Mouse (Mus musculus): Measurements from ENCODE around the gene Pdik1l. TPM values are rescaled to one million over a fixed set of nuclear protein-coding genes. Genes with fewer than 3 reads are reported as not detected.
A peak's percentile ranks its signal among the peaks of the same experiment; 100 is the strongest.
"Not testable (repeated sequence)": the region's sequence is repeated elsewhere in the genome, so short reads cannot be mapped to it uniquely, and the experiment has no call there.

Gene Pdik1l
- total and polyA plus RNA-seq, 2 experiments from 2014 or later, result 9.4 to 31.0 TPM

DNA sequence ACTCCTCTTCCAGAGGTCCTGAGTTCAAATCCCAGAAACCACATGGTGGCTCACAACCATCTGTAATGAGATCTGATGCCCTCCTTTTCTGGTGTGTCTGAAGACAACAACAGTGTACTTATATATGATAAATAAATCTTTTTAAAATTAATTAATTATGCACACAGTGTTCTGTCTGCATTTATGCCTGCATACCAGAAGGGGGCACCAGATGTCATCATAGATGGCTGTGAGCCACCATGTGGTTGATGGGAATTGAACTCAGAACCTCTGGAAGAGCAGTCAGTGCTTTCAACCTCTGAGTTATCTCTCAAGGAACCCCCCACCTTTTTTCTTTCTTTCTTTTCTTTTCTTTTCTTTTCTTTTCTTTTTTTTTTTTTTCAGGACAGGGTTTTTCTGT lies 18.1 kb downstream of the Pdik1l start:
- not testable (repeated sequence) for H3K4me2 ChIP-seq (ENCODE audit: low read depth, low read length); H3K36me3 ChIP-seq (replicated peaks; ENCODE audit: control insufficient read depth, insufficient read depth, low read length); H3K27me3 ChIP-seq (ENCODE audit: control insufficient read depth, insufficient read depth, low read length); H3K27ac ChIP-seq (ENCODE audit: low read depth); H3K9me3 ChIP-seq (replicated peaks; ENCODE audit: control insufficient read depth, low read length); DNase-seq (ENCODE audit: low spot score); ATAC-seq (ENCODE audit: insufficient read depth, low read depth); H3K9ac ChIP-seq (replicated peaks; ENCODE audit: low read depth, low read length); H3K4me1 ChIP-seq (ENCODE audit: control insufficient read depth, insufficient read depth); H3K4me3 ChIP-seq (ENCODE audit: low read depth, low read length)
- peak; percentile 30 for TF ChIP-seq CTCF (IDR thresholded peaks at IDR 0.05; ENCODE audit: low read depth)

GRCm38 (mm10) chr4:134268102-134268655 lies 19.5 kb downstream of the Pdik1l start:
- no peaks in the 10 kb centered on the region for H3K27me3 ChIP-seq (ENCODE audit: control insufficient read depth, insufficient read depth, low read length)
- TF ChIP-seq EP300 (IDR thresholded peaks at IDR 0.05; ENCODE audit: low read depth), result no peak
- no peak for TF ChIP-seq CTCF (IDR thresholded peaks at IDR 0.05; ENCODE audit: low read depth)
- no peaks in the 10 kb centered on the region for H3K36me3 ChIP-seq (replicated peaks; ENCODE audit: control insufficient read depth, insufficient read depth, low read length)
- no peaks in the 10 kb centered on the region for H3K4me1 ChIP-seq (ENCODE audit: control insufficient read depth, insufficient read depth)
- WGBS, result 84% methylated on average over 19 of the region's 19 CpGs
- no peak overlapping the region for H3K27ac ChIP-seq (ENCODE audit: low read depth)
- no peak overlapping the region for H3K4me3 ChIP-seq (ENCODE audit: low read depth, low read length)
- H3K9me3 ChIP-seq (replicated peaks; ENCODE audit: control insufficient read depth, low read length), result no peaks in the 10 kb centered on the region
- H3K9ac ChIP-seq (replicated peaks; ENCODE audit: low read depth, low read length), result no peak overlapping the region
- no peak for ATAC-seq (ENCODE audit: insufficient read depth, low read depth)
- DNase-seq (ENCODE audit: low spot score), result no peak
- H3K4me2 ChIP-seq (ENCODE audit: low read depth, low read length), result no peak overlapping the region

- Histone ChIP-seq H3K27me3 (ENCODE audit: control insufficient read depth, insufficient read depth, low read length) (no peaks in the 10 kb centered on the region), H3K4me1 (ENCODE audit: control insufficient read depth, insufficient read depth) (no peaks in the 10 kb centered on the region), H3K9ac (replicated peaks; ENCODE audit: low read depth, low read length) (no peak overlapping the region), H3K36me3 (replicated peaks; ENCODE audit: control insufficient read depth, insufficient read depth, low read length) (no peaks in the 10 kb centered on the region), H3K9me3 (replicated peaks; ENCODE audit: control insufficient read depth, low read length) (no peaks in the 10 kb centered on the region), H3K4me2 (ENCODE audit: low read depth, low read length) (no peak overlapping the region), H3K27ac (ENCODE audit: low read depth) (no peak overlapping the region), H3K4me3 (ENCODE audit: low read depth, low read length) (no peak overlapping the region)
- WGBS, result 57% methylated on average over 9 of the region's 9 CpGs
- ATAC-seq (ENCODE audit: insufficient read depth, low read depth) (no peak), DNase-seq (ENCODE audit: low spot score) (no peak)
- TF ChIP-seq EP300 (IDR thresholded peaks at IDR 0.05; ENCODE audit: low read depth), result no peak
Measured at GRCm38 (mm10) chr4:134265860-134266585, 21.7 kb downstream of the Pdik1l start.

GRCm38 (mm10) chr4:134263191-134263590 lies 24.5 kb downstream of the Pdik1l start:
- no peaks in the 10 kb centered on the region for H3K36me3 ChIP-seq (replicated peaks; ENCODE audit: control insufficient read depth, insufficient read depth, low read length)
- no peak for TF ChIP-seq EP300 (IDR thresholded peaks at IDR 0.05; ENCODE audit: low read depth)
- peak; percentile 68 for TF ChIP-seq CTCF (IDR thresholded peaks at IDR 0.05; ENCODE audit: low read depth)
- no peaks in the 10 kb centered on the region for H3K9me3 ChIP-seq (replicated peaks; ENCODE audit: control insufficient read depth, low read length)
- WGBS, result 27% methylated on average over 6 of the region's 6 CpGs
- no peak overlapping the region for H3K4me3 ChIP-seq (ENCODE audit: low read depth, low read length)
- no peak overlapping the region for H3K9ac ChIP-seq (replicated peaks; ENCODE audit: low read depth, low read length)
- no peak overlapping the region for H3K27ac ChIP-seq (ENCODE audit: low read depth)
- ATAC-seq (ENCODE audit: insufficient read depth, low read depth), result no peak
- H3K27me3 ChIP-seq (ENCODE audit: control insufficient read depth, insufficient read depth, low read length), result no peaks in the 10 kb centered on the region
- DNase-seq (ENCODE audit: low spot score), result no peak
- no peak overlapping the region for H3K4me2 ChIP-seq (ENCODE audit: low read depth, low read length)
- no peaks in the 10 kb centered on the region for H3K4me1 ChIP-seq (ENCODE audit: control insufficient read depth, insufficient read depth)

DNA sequence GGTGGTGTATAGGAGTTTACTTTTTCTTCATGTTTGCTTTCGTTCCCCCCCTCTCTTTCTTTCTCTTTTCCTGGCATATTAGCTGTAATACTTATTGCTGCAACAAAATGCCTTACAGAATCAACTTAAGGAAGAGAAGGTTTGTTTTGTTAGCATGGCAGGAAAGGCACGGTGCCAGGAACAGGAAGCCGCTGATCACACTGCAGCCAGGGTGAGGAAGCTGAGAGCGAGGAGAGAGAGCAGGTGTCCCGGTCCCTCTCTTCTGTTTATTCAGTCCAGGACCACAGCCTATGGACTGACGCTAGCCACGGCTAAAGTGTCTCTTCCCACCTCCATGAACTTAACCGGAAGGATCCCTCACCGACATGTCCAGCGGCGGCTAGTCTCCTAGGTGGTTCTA lies 29.3 kb downstream of the Pdik1l start:
- H3K4me2 ChIP-seq (ENCODE audit: low read depth, low read length), result no peak overlapping the region
- no peak for DNase-seq (ENCODE audit: low spot score)
- no peak overlapping the region for H3K27ac ChIP-seq (ENCODE audit: low read depth)
- H3K9me3 ChIP-seq (replicated peaks; ENCODE audit: control insufficient read depth, low read length), result no peaks in the 10 kb centered on the region
- peaks cover 11% of the 10 kb centered on the region for H3K4me1 ChIP-seq (ENCODE audit: control insufficient read depth, insufficient read depth)
- H3K4me3 ChIP-seq (ENCODE audit: low read depth, low read length), result no peak overlapping the region
- no peak for ATAC-seq (ENCODE audit: insufficient read depth, low read depth)
- no peaks in the 10 kb centered on the region for H3K36me3 ChIP-seq (replicated peaks; ENCODE audit: control insufficient read depth, insufficient read depth, low read length)
- WGBS, result 60% methylated on average over 11 of the region's 11 CpGs
- no peak overlapping the region for H3K9ac ChIP-seq (replicated peaks; ENCODE audit: low read depth, low read length)
- no peak for TF ChIP-seq CTCF (IDR thresholded peaks at IDR 0.05; ENCODE audit: low read depth)
- no peak for TF ChIP-seq EP300 (IDR thresholded peaks at IDR 0.05; ENCODE audit: low read depth)
- peaks cover 7% of the 10 kb centered on the region; the same call in 1 of the 2 replicates for H3K27me3 ChIP-seq (ENCODE audit: control insufficient read depth, insufficient read depth, low read length)

Measured in heart, postnatal 0 days (tissue).